Mouse (Mus musculus): ENCODE data around the gene Neurl1b. TPM values are rescaled to one million over a fixed set of nuclear protein-coding genes. Genes with fewer than 3 reads are reported as not detected.

Gene Neurl1b
- polyA plus RNA-seq, 1 experiment from 2014 or later: 0.85 TPM

DNA sequence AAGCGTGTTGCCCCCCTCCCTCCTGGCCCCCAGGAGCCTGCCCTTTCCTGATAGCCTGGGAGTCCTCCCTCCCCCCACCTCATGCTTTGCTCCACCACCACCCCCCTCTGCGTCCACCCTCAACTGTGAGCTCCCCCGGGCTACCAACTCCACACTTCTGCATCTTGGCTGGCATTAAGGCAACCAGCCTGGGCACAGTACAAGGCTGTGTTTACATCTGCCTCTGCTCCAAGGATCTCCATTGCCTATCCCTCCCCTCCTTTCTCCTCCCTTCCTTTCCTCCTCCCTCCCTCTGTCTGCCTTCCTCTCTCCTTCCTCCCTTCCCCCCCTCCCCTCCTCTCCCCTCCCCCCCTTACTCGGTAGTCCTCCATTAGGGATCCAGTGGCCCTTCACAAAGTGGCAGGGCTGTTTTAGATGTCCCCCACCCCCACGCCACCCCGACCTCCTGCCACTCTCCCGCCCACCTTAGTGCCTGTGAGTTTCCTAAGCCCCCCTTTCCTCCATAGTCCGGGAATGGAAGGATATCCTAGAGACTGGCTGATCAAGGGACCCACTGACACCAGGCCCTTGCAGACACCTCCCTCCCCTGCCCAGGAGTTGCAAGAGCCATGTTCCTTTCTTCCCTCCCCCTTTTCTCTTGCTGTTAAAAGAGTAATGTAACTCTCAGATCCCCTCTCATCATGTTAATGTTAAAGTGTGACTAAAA lies 34.2 kb upstream of the Neurl1b start:
- Histone ChIP-seq H3K27me3 (replicated peaks; ENCODE audit: control insufficient read depth, insufficient read depth, low read length) (no peaks in the 10 kb centered on the region), H3K36me3 (ENCODE audit: control insufficient read depth, insufficient read depth, low read length) (no peaks in the 10 kb centered on the region), H3K27ac (replicated peaks; ENCODE audit: low read depth, low read length) (no peak overlapping the region; the same call in 1 of the 2 replicates), H3K4me3 (ENCODE audit: low read depth, low read length) (no peak overlapping the region), H3K9me3 (ENCODE audit: control insufficient read depth, low read length) (no peaks in the 10 kb centered on the region), H3K9ac (ENCODE audit: low read depth, low read length) (no peak overlapping the region), H3K4me1 (ENCODE audit: control insufficient read depth, insufficient read depth, low read length) (peaks cover 19% of the 10 kb centered on the region), H3K4me2 (ENCODE audit: low read depth, low read length) (peak overlapping the region; percentile 33; the same call in 1 of the 2 replicates)
- WGBS: 57% methylated on average over 4 of the region's 8 CpGs
- DNase-seq (ENCODE audit: low spot score) (no peak), ATAC-seq (ENCODE audit: low read depth) (no peak)

DNA sequence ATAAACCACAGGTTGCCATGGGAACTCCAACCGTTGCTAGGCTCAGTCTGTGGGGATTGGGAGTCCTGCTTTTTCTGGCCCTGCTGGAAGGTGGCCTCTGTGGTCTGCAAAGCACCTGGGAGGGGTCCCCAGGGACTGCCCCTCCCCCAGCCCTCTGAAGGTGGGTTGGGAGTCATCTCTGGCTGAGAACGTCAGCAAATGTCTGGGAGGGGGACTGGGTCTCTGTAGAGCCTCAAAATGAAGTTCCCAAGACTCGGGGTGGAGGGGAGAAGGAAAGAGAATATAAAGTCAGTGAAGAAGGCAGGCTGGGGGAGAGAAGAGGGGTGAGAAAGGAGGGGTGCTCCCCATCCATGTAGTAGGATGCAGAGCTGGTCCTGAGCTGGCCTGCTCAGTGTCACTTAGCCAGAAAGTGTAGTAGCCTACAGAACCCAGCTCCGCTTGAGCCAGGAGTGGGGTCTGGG lies 33.6 kb upstream of the Neurl1b start:
- peak; percentile 84 for DNase-seq (ENCODE audit: low spot score)
- Histone ChIP-seq H3K4me1 (ENCODE audit: control insufficient read depth, insufficient read depth, low read length) (peaks cover 19% of the 10 kb centered on the region), H3K27me3 (replicated peaks; ENCODE audit: control insufficient read depth, insufficient read depth, low read length) (no peaks in the 10 kb centered on the region), H3K36me3 (ENCODE audit: control insufficient read depth, insufficient read depth, low read length) (no peaks in the 10 kb centered on the region), H3K9me3 (ENCODE audit: control insufficient read depth, low read length) (no peaks in the 10 kb centered on the region), H3K27ac (replicated peaks; ENCODE audit: low read depth, low read length) (peak overlapping the region; percentile 35), H3K9ac (ENCODE audit: low read depth, low read length) (no peak overlapping the region), H3K4me3 (ENCODE audit: low read depth, low read length) (no peak overlapping the region), H3K4me2 (ENCODE audit: low read depth, low read length) (peak overlapping the region; percentile 33; the same call in 1 of the 2 replicates)
- peak; percentile 80 for ATAC-seq (ENCODE audit: low read depth)
- 20% methylated on average over 4 of the region's 4 CpGs for WGBS

DNA sequence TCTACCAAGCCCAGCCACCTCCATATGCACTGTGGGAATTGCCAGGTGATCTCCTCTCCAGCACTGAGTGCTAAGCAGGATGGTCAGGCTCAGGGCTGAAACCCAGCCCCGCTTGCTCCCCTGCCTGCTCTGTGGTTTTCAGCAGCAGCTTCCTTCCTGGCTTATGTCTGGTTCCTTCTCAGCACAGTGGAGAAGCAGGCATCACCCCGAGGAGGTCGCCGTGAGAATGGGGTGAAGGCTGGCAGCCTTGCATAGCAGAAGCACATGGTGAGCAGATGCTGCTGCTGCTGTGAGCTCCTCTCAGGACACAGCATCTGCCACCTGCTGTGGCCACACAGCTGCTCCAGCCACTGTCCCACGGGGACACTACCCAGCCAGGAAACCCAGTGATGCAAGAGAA lies 33.0 kb upstream of the Neurl1b start:
- DNase-seq (ENCODE audit: low spot score) (no peak), ATAC-seq (ENCODE audit: low read depth) (peak; percentile 35)
- Histone ChIP-seq H3K9me3 (ENCODE audit: control insufficient read depth, low read length) (no peaks in the 10 kb centered on the region), H3K36me3 (ENCODE audit: control insufficient read depth, insufficient read depth, low read length) (no peaks in the 10 kb centered on the region), H3K9ac (ENCODE audit: low read depth, low read length) (no peak overlapping the region), H3K27me3 (replicated peaks; ENCODE audit: control insufficient read depth, insufficient read depth, low read length) (no peaks in the 10 kb centered on the region), H3K4me1 (ENCODE audit: control insufficient read depth, insufficient read depth, low read length) (peaks cover 19% of the 10 kb centered on the region), H3K4me3 (ENCODE audit: low read depth, low read length) (no peak overlapping the region), H3K27ac (replicated peaks; ENCODE audit: low read depth, low read length) (peak overlapping the region; percentile 35), H3K4me2 (ENCODE audit: low read depth, low read length) (no peak overlapping the region)
- 20% methylated on average over 5 of the region's 5 CpGs for WGBS

DNA sequence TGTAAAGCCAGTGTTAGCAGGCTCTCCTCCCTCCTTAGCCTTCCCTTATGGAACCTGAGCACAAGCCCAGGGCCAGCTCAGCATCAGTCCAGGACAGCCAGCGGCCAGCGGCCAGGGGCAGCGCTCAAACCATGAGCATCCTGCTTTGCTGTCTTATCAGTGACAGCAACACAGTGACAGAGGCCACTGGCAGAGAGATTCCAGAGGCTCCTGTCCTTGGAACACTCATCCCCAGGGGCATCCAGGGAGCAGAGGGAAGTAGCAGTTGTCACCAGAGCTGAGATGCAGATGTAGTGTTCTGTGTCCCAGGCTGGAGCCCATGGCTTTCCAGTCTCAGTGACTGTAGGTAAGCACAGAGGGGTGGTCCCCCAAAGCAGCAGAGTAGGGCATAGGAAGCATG lies 32.5 kb upstream of the Neurl1b start:
- Histone ChIP-seq H3K36me3 (ENCODE audit: control insufficient read depth, insufficient read depth, low read length) (no peaks in the 10 kb centered on the region), H3K4me3 (ENCODE audit: low read depth, low read length) (no peak overlapping the region), H3K4me2 (ENCODE audit: low read depth, low read length) (no peak overlapping the region), H3K4me1 (ENCODE audit: control insufficient read depth, insufficient read depth, low read length) (peaks cover 19% of the 10 kb centered on the region), H3K9me3 (ENCODE audit: control insufficient read depth, low read length) (no peaks in the 10 kb centered on the region), H3K27me3 (replicated peaks; ENCODE audit: control insufficient read depth, insufficient read depth, low read length) (no peaks in the 10 kb centered on the region), H3K9ac (ENCODE audit: low read depth, low read length) (no peak overlapping the region), H3K27ac (replicated peaks; ENCODE audit: low read depth, low read length) (no peak overlapping the region)
- DNase-seq (ENCODE audit: low spot score): no peak
- ATAC-seq (ENCODE audit: low read depth): no peak
- 75% methylated on average over 3 of the region's 3 CpGs for WGBS

DNA sequence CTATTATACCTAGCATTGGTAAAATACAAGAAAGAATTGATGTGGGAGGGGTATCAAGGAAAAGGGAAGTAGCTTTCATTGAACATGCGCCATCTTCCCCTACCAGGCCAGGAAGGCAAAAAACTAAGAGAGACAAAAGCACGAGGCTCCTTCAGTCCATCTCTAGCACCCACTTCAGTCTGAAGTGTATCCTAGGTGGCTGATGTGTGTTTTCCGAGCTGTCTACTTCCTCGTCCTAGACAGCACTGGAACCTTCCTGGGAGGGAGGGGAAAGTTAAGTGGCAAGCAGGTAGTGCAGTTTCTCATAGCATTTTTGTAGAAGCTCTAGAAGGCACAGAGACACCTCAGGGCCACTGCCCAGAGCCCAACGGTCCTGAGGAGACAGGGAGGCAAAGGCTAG lies 31.9 kb upstream of the Neurl1b start:
- no peaks in the 10 kb centered on the region for H3K36me3 ChIP-seq (ENCODE audit: control insufficient read depth, insufficient read depth, low read length)
- no peak overlapping the region for H3K4me3 ChIP-seq (ENCODE audit: low read depth, low read length)
- H3K4me2 ChIP-seq (ENCODE audit: low read depth, low read length): no peak overlapping the region
- DNase-seq (ENCODE audit: low spot score): no peak
- H3K9ac ChIP-seq (ENCODE audit: low read depth, low read length): no peak overlapping the region
- no peaks in the 10 kb centered on the region for H3K27me3 ChIP-seq (replicated peaks; ENCODE audit: control insufficient read depth, insufficient read depth, low read length)
- H3K9me3 ChIP-seq (ENCODE audit: control insufficient read depth, low read length): no peaks in the 10 kb centered on the region
- ATAC-seq (ENCODE audit: low read depth): no peak
- H3K27ac ChIP-seq (replicated peaks; ENCODE audit: low read depth, low read length): no peak overlapping the region
- 80% methylated on average over 5 of the region's 5 CpGs for WGBS
- peaks cover 19% of the 10 kb centered on the region for H3K4me1 ChIP-seq (ENCODE audit: control insufficient read depth, insufficient read depth, low read length)

DNA sequence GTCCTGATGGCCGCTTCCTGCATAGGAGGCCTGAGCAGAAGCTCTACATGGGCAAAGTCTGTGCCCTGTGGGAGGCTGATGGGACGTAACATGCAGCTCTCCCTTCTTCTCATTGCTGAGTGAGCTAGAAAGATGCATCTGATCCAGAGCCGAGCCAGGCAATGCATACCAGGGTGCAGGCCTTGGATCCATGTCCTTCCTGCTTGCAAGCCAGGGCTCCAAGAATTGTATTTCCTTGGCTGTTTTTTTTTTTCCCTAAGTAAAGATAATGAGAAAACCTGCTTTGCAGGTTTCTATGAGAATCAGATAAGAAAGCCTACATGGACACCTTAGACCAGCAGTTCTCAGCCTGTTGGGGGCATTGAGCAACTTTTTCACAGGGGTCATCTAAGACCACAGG lies 30.5 kb upstream of the Neurl1b start:
- no peak for DNase-seq (ENCODE audit: low spot score)
- no peak overlapping the region for H3K4me3 ChIP-seq (ENCODE audit: low read depth, low read length)
- no peaks in the 10 kb centered on the region for H3K27me3 ChIP-seq (replicated peaks; ENCODE audit: control insufficient read depth, insufficient read depth, low read length)

DNA sequence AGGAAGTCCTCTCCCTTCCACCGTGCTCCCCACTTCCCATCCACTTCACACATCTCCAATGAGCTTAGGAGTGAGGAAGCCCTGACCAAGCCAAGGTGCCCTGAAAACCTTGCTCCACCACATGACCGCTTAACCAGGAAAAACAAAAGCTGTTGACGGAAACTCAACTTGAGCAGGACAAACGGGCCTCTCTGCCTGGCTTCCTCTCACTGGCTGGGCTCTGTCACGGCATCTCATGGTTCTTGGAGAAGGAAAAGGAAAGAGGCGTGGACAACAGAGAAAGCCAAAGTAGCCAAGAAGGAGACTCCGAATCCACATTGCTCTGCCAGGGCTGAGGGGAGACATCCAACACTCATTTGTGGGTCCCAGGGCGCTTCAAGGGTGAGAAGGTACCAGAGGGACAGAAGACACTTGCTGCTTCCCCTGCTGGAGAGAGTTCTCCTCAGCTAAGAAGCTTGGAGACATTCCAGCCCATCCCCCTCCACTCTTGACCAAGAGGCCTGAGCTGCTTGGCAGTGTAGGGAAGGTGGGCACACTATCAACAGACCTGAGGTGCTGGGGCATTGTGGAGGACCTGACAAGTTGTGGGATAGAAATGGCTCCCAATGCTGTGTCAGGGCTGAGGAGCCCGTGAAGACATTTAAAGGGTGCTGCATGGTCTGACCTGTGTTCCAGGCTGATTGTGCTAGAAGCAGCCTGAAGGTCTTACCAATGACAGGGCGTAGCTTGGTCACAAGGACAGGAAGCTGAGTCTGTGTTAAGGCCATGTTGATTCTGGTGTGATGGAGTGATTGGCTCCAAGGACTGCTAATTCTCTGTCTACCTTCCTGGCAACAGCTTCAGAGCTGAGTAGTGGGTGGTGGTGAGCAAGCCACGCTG lies 29.1 kb upstream of the Neurl1b start:
- ATAC-seq (ENCODE audit: low read depth) (no peak), DNase-seq (ENCODE audit: low spot score) (no peak)
- H3K36me3 ChIP-seq (ENCODE audit: control insufficient read depth, insufficient read depth, low read length): no peaks in the 10 kb centered on the region
- H3K27ac ChIP-seq (replicated peaks; ENCODE audit: low read depth, low read length): 0 out of 2 replicates have a peak overlapping the region, but pooled peaks have one; percentile 8
- 88% methylated on average over 10 of the region's 11 CpGs for WGBS
- H3K4me1 ChIP-seq (ENCODE audit: control insufficient read depth, insufficient read depth, low read length): peaks cover 16% of the 10 kb centered on the region
- no peaks in the 10 kb centered on the region for H3K27me3 ChIP-seq (replicated peaks; ENCODE audit: control insufficient read depth, insufficient read depth, low read length)
- H3K9me3 ChIP-seq (ENCODE audit: control insufficient read depth, low read length): no peaks in the 10 kb centered on the region
- H3K9ac ChIP-seq (ENCODE audit: low read depth, low read length): no peak overlapping the region
- H3K4me3 ChIP-seq (ENCODE audit: low read depth, low read length): no peak overlapping the region
- H3K4me2 ChIP-seq (ENCODE audit: low read depth, low read length): no peak overlapping the region

More for the DNA sequence above, 30.5 kb upstream of the Neurl1b start:
- WGBS: 94% methylated on average over 3 of the region's 3 CpGs
- Histone ChIP-seq H3K9me3 (ENCODE audit: control insufficient read depth, low read length) (no peaks in the 10 kb centered on the region), H3K4me2 (ENCODE audit: low read depth, low read length) (no peak overlapping the region), H3K4me1 (ENCODE audit: control insufficient read depth, insufficient read depth, low read length) (peaks cover 19% of the 10 kb centered on the region), H3K9ac (ENCODE audit: low read depth, low read length) (no peak overlapping the region), H3K36me3 (ENCODE audit: control insufficient read depth, insufficient read depth, low read length) (no peaks in the 10 kb centered on the region), H3K27ac (replicated peaks; ENCODE audit: low read depth, low read length) (no peak overlapping the region)
- ATAC-seq (ENCODE audit: low read depth): no peak

DNA sequence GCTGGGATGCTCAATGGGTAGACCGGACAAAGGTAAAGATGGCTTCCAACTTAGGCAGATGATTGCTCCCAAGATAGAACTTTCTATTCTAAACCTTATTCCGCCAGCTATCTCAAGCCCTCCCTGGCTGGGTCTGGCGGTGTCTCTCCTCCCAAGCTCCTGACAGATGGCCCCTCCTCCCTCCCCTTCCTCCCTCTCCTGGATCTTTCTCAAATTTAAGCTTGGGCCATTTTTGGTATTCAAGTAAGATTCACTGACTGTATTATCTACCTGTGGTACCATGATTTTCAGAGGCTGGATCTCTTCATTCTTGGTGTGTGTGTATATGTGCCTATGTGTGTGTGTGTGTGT lies 28.5 kb upstream of the Neurl1b start:
- DNase-seq (ENCODE audit: low spot score): no peak
- H3K4me3 ChIP-seq (ENCODE audit: low read depth, low read length): no peak overlapping the region
- no peaks in the 10 kb centered on the region for H3K9me3 ChIP-seq (ENCODE audit: control insufficient read depth, low read length)
- no peak overlapping the region for H3K9ac ChIP-seq (ENCODE audit: low read depth, low read length)
- 92% methylated on average over 3 of the region's 3 CpGs for WGBS
- no peak overlapping the region for H3K27ac ChIP-seq (replicated peaks; ENCODE audit: low read depth, low read length)
- no peaks in the 10 kb centered on the region for H3K36me3 ChIP-seq (ENCODE audit: control insufficient read depth, insufficient read depth, low read length)
- H3K27me3 ChIP-seq (replicated peaks; ENCODE audit: control insufficient read depth, insufficient read depth, low read length): no peaks in the 10 kb centered on the region
- no peak overlapping the region for H3K4me2 ChIP-seq (ENCODE audit: low read depth, low read length)
- H3K4me1 ChIP-seq (ENCODE audit: control insufficient read depth, insufficient read depth, low read length): peaks cover 10% of the 10 kb centered on the region
- no peak for ATAC-seq (ENCODE audit: low read depth)
